Mouse (Mus musculus): ENCODE measurements around the gene Rhot2.

DNA sequence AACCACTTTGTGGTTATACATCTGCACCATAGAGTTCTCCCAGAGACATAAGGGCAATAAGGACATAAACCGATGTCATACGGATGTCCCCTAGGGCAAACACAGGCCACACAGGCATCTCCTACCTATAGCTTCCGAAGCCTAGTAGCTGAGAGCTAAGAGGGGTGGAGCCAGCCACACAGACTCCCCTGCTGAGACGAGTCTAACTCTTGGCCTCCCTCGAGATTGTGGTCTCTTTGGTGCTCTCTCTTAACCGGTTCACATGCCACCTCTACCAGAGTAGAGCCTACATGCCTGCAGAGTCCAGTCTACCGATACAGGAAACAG is 22.8 kb upstream of the Rhot2 start:
- TF ChIP-seq POLR2A (IDR thresholded peaks at IDR 0.05; ENCODE audit: insufficient read length, low read depth) (no peak), REST (IDR thresholded peaks at IDR 0.05; ENCODE audit: insufficient read depth, insufficient read length) (no peak), CEBPB (IDR thresholded peaks at IDR 0.05; ENCODE audit: insufficient read depth, poor library complexity, severe bottlenecking) (no peak), MAX (IDR thresholded peaks at IDR 0.05; ENCODE audit: low read depth) (no peak), POLR2AphosphoS2 (IDR thresholded peaks at IDR 0.05; ENCODE audit: insufficient read length, low read depth) (no peak), E2F4 (IDR thresholded peaks at IDR 0.05; ENCODE audit: insufficient read depth) (no peak), USF1 (IDR thresholded peaks at IDR 0.05; ENCODE audit: low read depth) (no peak)
